Mouse (Mus musculus) layer of hippocampus, adult 18-20 months (tissue): ENCODE measurements at regions not wholly inside any gene's neighbourhood (a gene's known extent, or its start where the extent isn't known, plus 50 kb on each side); places are given as distances from the start of the nearest gene placed in this dataset.
"Not testable (repeated sequence)": the region's sequence is repeated elsewhere in the genome, so short reads cannot be mapped to it uniquely, and the experiment has no call there.

Experiments
- DNase-seq, 2 experiments: peaks; one replicate each; pipeline ENCODE4 v3.0.0; 2022; ENCODE audit warnings: low spot score in 2 of 2

DNA sequence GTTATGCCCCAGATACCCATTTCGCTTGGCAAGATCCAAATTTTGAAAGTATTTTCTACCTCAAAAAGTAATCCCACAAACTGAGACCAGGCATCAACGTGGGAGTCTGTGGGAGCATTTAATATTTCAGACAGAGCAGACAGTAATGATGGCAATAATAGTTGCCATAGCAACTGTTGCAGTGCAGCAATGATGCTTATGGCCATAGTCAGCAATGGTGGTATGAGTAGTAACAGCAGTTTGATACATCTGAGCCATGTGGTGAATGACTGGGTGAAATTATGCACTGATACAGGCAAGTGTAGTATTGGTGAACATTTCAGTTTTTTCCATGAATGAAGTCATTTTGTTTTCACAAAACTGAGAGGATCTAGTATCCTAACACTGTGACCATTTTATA lies 600.8 kb upstream of the Igfbp3 start:
- no peak for DNase-seq

DNA sequence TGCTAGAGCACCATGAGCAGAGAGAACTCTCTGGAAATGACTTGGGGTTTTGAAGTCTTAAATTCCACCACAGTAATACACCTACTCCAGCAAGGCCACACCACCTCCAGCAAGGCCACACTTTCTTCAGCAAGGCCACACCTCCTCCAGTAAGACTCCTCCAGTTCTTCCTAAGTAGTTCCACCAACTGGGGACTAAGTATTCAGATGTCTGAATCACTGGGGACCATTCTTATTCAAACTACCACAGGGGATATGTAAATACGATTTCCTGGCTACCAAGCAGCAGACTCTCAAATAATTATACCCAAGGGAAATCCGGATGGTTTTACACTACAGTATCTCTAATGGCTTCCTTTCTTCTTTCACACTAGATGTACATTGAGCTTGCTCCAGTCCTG lies 598.7 kb upstream of the Igfbp3 start:
- no peak for DNase-seq

- DNase-seq, result no peak
These were observed 596.0 kb upstream of the Igfbp3 start for GRCm38 (mm10) chr11:7809741-7810140.

- DNase-seq, result no peak
These were observed 582.6 kb upstream of the Igfbp3 start for GRCm38 (mm10) chr11:7796373-7796772.

GRCm38 (mm10) chr11:7794206-7794605 lies 580.5 kb upstream of the Igfbp3 start:
- no peak for DNase-seq

GRCm38 (mm10) chr11:7780476-7781112 lies 566.9 kb upstream of the Igfbp3 start:
- DNase-seq, result no peak

GRCm38 (mm10) chr11:7775361-7775760 lies 561.6 kb upstream of the Igfbp3 start:
- DNase-seq, result not testable (repeated sequence)

DNA sequence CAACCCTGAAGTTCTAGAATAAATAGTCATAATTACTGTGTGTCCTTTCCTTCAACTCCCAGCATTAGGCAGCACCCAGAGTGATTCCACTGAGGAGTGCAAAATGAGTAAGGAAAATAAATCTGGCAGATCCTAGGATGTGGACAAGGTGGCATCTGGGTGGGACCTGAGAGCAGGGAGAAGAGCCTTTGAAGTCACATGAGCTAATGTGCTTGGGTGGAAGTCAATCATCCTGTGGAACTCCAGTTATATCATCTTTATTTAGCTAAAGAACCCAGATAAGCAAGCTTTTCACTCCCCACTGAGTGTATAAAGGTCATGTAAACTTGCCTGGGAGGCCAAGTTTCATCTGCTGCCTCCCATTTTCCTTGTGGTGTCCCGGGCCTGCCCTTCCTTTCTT lies 551.6 kb upstream of the Igfbp3 start:
- no peak for DNase-seq

DNA sequence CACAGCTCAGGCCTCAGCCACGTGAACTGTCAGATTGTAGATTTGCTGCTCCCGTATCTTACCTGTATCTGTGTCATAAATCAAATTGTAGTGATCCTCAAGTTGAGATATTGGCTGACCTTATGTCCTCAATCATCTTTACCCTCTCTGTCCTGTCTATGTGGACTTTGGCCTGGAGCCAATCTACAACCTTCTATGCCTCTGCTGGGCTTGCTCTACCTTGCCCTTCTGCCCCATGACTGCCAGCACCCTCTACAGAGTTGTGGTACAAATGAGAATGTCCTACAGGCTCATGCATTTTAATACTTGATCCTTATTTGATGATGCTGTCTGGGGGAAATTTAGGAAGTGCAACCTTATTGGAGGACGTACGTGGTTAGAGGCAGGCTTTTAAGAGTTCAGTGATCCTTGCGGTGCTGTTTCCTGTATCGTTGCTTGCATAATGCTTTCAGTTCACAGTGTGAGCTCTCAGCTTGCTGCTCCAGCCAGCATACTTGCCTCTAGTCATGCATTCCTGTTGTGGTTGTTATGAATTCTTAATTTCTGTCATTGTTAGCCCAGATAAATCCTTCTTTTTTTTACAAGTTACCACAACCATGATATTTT lies 545.2 kb upstream of the Igfbp3 start:
- DNase-seq, result no peak
